Mouse (Mus musculus): Measurements from ENCODE around the gene Pafah1b2. TPM values are rescaled to one million over a fixed set of nuclear protein-coding genes. Genes with fewer than 3 reads are reported as not detected.

Gene Pafah1b2
- polyA plus RNA-seq, 1 experiment from 2014 or later: 82.8 TPM

- H3K4me3 ChIP-seq (ENCODE audit: low read depth, low read length): no peak overlapping the region
- H3K4me2 ChIP-seq (replicated peaks; ENCODE audit: low read depth, low read length): no peak overlapping the region
- no peaks in the 10 kb centered on the region for H3K36me3 ChIP-seq (ENCODE audit: insufficient read depth, low read length)
- WGBS: 94% methylated on average over 13 of the region's 13 CpGs
- H3K27ac ChIP-seq (ENCODE audit: low read length): no peak overlapping the region
- TF ChIP-seq EP300 (IDR thresholded peaks at IDR 0.05) (no peak), CTCF (IDR thresholded peaks at IDR 0.05) (no peak)
- ATAC-seq (no peak), DNase-seq (ENCODE audit: low spot score) (no peak)
- no peak overlapping the region for H3K9ac ChIP-seq (replicated peaks; ENCODE audit: low read depth)
- no peaks in the 10 kb centered on the region for H3K9me3 ChIP-seq (ENCODE audit: low read length)
- H3K27me3 ChIP-seq (replicated peaks; ENCODE audit: insufficient read depth, low read length): no peaks in the 10 kb centered on the region
- H3K4me1 ChIP-seq (ENCODE audit: insufficient read depth, low read depth, low read length): peaks cover 5% of the 10 kb centered on the region; the same call in 1 of the 2 replicates
These were observed 26.3 kb upstream of the Pafah1b2 start for GRCm38 (mm10) chr9:46038786-46039185.

GRCm38 (mm10) chr9:46036881-46037280 lies 24.4 kb upstream of the Pafah1b2 start:
- no peak for DNase-seq (ENCODE audit: low spot score)
- Histone ChIP-seq H3K36me3 (ENCODE audit: insufficient read depth, low read length) (no peaks in the 10 kb centered on the region), H3K27ac (ENCODE audit: low read length) (no peak overlapping the region), H3K27me3 (replicated peaks; ENCODE audit: insufficient read depth, low read length) (no peaks in the 10 kb centered on the region), H3K9me3 (ENCODE audit: low read length) (no peaks in the 10 kb centered on the region), H3K4me1 (ENCODE audit: insufficient read depth, low read depth, low read length) (peaks cover 19% of the 10 kb centered on the region; the same call in 1 of the 2 replicates), H3K9ac (replicated peaks; ENCODE audit: low read depth) (no peak overlapping the region), H3K4me2 (replicated peaks; ENCODE audit: low read depth, low read length) (no peak overlapping the region), H3K4me3 (ENCODE audit: low read depth, low read length) (no peak overlapping the region)
- 96% methylated on average over 8 of the region's 8 CpGs for WGBS
- ATAC-seq: no peak
- TF ChIP-seq CTCF (IDR thresholded peaks at IDR 0.05) (no peak), EP300 (IDR thresholded peaks at IDR 0.05) (no peak)

GRCm38 (mm10) chr9:46035290-46035871 lies 22.9 kb upstream of the Pafah1b2 start:
- Histone ChIP-seq H3K9me3 (ENCODE audit: low read length) (no peaks in the 10 kb centered on the region), H3K4me2 (replicated peaks; ENCODE audit: low read depth, low read length) (no peak overlapping the region), H3K4me3 (ENCODE audit: low read depth, low read length) (no peak overlapping the region), H3K4me1 (ENCODE audit: insufficient read depth, low read depth, low read length) (peaks cover 25% of the 10 kb centered on the region; the same call in 1 of the 2 replicates), H3K27me3 (replicated peaks; ENCODE audit: insufficient read depth, low read length) (no peaks in the 10 kb centered on the region), H3K36me3 (ENCODE audit: insufficient read depth, low read length) (no peaks in the 10 kb centered on the region), H3K9ac (replicated peaks; ENCODE audit: low read depth) (no peak overlapping the region), H3K27ac (ENCODE audit: low read length) (peak overlapping the region; percentile 12; the same call in 1 of the 2 replicates)
- 40% methylated on average over 9 of the region's 9 CpGs for WGBS
- ATAC-seq: no peak
- TF ChIP-seq EP300 (IDR thresholded peaks at IDR 0.05) (no peak), CTCF (IDR thresholded peaks at IDR 0.05) (no peak)
- DNase-seq (ENCODE audit: low spot score): no peak

- H3K36me3 ChIP-seq (ENCODE audit: insufficient read depth, low read length): no peaks in the 10 kb centered on the region
- WGBS: 58% methylated on average over 3 of the region's 3 CpGs
- H3K27ac ChIP-seq (ENCODE audit: low read length): no peak overlapping the region
- ATAC-seq: no peak
- peaks cover 34% of the 10 kb centered on the region; the same call in 1 of the 2 replicates for H3K4me1 ChIP-seq (ENCODE audit: insufficient read depth, low read depth, low read length)
- no peaks in the 10 kb centered on the region for H3K9me3 ChIP-seq (ENCODE audit: low read length)
- H3K9ac ChIP-seq (replicated peaks; ENCODE audit: low read depth): no peak overlapping the region
- no peak for DNase-seq (ENCODE audit: low spot score)
- no peak overlapping the region for H3K4me2 ChIP-seq (replicated peaks; ENCODE audit: low read depth, low read length)
- TF ChIP-seq EP300 (IDR thresholded peaks at IDR 0.05) (no peak), CTCF (IDR thresholded peaks at IDR 0.05) (no peak)
- no peaks in the 10 kb centered on the region for H3K27me3 ChIP-seq (replicated peaks; ENCODE audit: insufficient read depth, low read length)
- no peak overlapping the region for H3K4me3 ChIP-seq (ENCODE audit: low read depth, low read length)
These were observed 21.4 kb upstream of the Pafah1b2 start for GRCm38 (mm10) chr9:46033862-46034261.

- Histone ChIP-seq H3K27me3 (replicated peaks; ENCODE audit: insufficient read depth, low read length) (no peaks in the 10 kb centered on the region), H3K9me3 (ENCODE audit: low read length) (no peaks in the 10 kb centered on the region), H3K9ac (replicated peaks; ENCODE audit: low read depth) (no peak overlapping the region), H3K4me2 (replicated peaks; ENCODE audit: low read depth, low read length) (no peak overlapping the region), H3K4me1 (ENCODE audit: insufficient read depth, low read depth, low read length) (peaks cover 34% of the 10 kb centered on the region; the same call in 1 of the 2 replicates), H3K27ac (ENCODE audit: low read length) (no peak overlapping the region), H3K36me3 (ENCODE audit: insufficient read depth, low read length) (no peaks in the 10 kb centered on the region), H3K4me3 (ENCODE audit: low read depth, low read length) (no peak overlapping the region)
- DNase-seq (ENCODE audit: low spot score) (peak; percentile 69), ATAC-seq (peak; percentile 55; the same call in 1 of the 2 replicates)
- TF ChIP-seq EP300 (IDR thresholded peaks at IDR 0.05) (peak; percentile 36; the same call in 1 of the 2 replicates), CTCF (IDR thresholded peaks at IDR 0.05) (no peak)
- 42% methylated on average over 1 of the region's 1 CpGs for WGBS
These were observed 20.6 kb upstream of the Pafah1b2 start for GRCm38 (mm10) chr9:46033058-46033457.

GRCm38 (mm10) chr9:46032190-46032589 lies 19.7 kb upstream of the Pafah1b2 start:
- H3K36me3 ChIP-seq (ENCODE audit: insufficient read depth, low read length): no peaks in the 10 kb centered on the region
- H3K4me3 ChIP-seq (ENCODE audit: low read depth, low read length): no peak overlapping the region
- ATAC-seq (no peak), DNase-seq (ENCODE audit: low spot score) (peak; percentile 57)
- H3K4me1 ChIP-seq (ENCODE audit: insufficient read depth, low read depth, low read length): peaks cover 34% of the 10 kb centered on the region; the same call in 1 of the 2 replicates
- H3K9ac ChIP-seq (replicated peaks; ENCODE audit: low read depth): no peak overlapping the region
- 40% methylated on average over 6 of the region's 6 CpGs for WGBS
- peak overlapping the region; percentile 4; the same call in 1 of the 2 replicates for H3K27ac ChIP-seq (ENCODE audit: low read length)
- TF ChIP-seq EP300 (IDR thresholded peaks at IDR 0.05): no peak
- no peak for TF ChIP-seq CTCF (IDR thresholded peaks at IDR 0.05)
- H3K9me3 ChIP-seq (ENCODE audit: low read length): no peaks in the 10 kb centered on the region
- no peaks in the 10 kb centered on the region for H3K27me3 ChIP-seq (replicated peaks; ENCODE audit: insufficient read depth, low read length)
- no peak overlapping the region; the same call in 1 of the 2 replicates for H3K4me2 ChIP-seq (replicated peaks; ENCODE audit: low read depth, low read length)

All from lung, postnatal 0 days (tissue).